Mouse (Mus musculus): ENCODE data around the gene Tmpo. TPM values are rescaled to one million over a fixed set of nuclear protein-coding genes. Genes with fewer than 3 reads are reported as not detected.
A peak's percentile ranks its signal among the peaks of the same experiment; 100 is the strongest.

The Tmpo gene
- total RNA-seq, 2 experiments from 2014 or later: 43.5 to 46.7 TPM

DNA sequence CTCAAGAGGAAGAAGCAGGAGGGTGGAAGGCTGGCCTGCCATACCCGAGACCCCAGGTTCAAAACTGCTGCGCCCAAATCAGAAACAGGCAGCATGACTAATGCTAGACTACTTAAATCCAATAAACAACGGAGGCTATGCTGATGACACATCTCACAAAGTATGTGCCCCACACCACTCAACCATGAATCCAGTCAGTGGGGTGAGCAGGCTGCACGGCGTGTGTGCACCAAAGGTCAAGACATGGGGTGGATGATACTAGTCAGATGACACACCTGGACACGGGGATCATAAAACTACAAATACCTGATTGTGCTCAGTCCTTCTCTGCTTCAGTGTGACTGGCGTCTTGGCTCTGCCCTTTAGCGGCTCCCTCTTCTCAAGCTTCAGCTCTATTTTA, 22.7 kb downstream of the Tmpo start:
- no peak for DNase-seq

DNA sequence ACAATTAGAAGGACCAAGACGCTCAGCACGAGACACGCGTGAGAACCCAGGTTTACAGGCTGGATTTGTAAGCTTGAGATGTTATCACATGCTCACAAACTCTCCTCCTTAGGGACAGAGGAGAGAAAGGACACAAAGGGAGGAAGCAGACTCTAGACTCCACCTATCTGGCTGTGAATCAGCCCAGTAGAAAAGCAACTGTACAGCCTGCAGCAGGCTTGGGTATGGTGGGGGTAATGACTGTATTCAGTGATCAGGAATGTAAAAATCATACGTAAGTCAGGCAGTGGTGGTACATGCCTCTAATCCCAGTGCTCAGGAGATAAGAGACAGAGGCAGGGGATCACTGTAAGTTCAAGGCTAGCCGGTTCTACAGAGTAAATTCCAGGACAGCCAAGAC, 24.8 kb downstream of the Tmpo start:
- DNase-seq: no peak

DNA sequence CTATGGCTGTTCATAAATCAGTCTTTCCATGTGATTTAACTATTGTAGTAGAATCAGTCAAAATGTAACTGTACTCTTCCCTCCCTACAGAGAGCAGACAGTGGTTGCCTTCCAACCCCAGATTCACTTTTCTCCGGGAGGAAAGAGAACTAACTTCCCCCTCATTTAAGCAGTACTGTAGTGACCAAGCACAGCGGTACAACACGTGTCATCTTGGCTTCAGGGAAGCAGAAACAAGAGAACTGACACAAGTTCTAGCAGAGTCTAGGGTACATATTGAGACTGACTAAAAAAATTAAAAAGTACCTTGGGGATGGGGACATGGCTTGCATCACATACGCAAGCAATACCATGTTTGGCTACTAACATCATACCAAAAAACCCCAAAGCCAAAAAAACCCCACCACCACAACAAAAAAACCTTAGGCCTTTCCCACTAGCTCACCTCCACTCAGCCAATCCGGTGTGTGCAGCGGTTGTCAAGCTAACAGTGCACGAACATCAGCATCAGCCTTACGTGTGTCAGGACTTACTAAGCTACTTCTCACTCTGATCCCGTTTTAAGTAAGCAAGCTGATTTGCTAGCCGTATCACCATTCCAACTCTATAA, 27.1 kb downstream of the Tmpo start:
- no peak for DNase-seq

DNA sequence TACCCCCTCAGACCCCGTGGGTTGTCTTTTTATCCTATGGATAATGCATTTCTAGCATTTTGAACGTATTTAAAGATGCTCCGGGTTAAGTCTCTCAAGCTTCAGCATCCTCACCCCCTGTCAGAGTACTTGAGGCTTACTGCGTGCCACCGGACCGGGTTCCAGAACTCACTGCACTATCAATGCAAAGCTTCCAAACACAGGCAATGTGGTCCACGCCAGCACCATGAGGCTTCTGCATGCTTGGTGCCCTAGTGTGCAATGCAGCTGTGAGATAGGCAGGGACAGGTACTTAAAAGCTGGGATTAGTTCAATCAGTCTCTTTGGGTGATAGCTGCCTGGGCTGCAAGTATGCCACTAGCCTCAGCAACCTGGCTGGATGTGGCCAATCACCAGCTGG, 35.7 kb downstream of the Tmpo start:
- no peak for DNase-seq

DNA sequence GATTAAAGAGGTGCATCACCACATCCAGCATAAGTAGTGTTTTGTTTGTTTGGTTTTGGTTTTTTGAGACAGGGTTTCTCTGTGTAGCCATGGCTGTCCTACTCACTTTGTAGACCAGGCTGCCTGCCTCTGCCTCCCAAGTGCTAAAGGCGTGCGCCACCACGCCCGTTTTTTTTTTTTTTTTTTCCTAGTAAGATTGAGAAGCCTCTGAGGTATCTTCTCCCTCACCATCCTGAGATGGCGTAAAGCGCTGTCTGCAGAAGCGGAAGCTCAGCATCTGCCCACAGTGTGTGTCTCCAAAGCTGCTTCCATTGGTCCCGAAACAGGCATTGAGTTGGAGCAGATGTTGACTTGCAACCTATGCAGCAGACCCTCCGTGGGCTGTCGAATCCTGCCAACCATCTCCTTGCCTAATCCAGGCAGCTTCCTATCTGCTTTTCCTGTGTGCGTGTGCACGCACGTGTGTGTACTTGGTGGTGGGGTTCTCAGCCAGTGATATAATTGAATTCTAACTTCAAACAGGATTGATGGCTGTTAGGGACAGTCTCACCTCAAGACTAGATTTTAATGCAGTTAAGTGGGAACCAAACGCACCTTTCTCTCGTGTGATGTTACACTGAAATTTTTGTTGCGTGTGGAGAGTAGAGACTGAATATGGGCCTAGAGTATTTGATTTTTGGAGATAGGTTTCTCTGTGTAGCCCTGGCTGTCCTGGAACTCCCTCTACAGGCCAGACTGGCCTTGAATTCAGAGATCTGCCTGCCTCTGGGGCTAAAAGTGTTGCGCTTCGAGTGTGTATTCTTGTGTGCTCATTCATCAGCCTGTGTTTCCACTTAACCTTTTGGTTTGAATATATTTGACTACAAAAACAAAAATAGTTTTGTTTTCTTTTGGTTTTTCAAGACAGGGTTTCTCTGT, 37.5 kb downstream of the Tmpo start:
- no peak for DNase-seq

DNA sequence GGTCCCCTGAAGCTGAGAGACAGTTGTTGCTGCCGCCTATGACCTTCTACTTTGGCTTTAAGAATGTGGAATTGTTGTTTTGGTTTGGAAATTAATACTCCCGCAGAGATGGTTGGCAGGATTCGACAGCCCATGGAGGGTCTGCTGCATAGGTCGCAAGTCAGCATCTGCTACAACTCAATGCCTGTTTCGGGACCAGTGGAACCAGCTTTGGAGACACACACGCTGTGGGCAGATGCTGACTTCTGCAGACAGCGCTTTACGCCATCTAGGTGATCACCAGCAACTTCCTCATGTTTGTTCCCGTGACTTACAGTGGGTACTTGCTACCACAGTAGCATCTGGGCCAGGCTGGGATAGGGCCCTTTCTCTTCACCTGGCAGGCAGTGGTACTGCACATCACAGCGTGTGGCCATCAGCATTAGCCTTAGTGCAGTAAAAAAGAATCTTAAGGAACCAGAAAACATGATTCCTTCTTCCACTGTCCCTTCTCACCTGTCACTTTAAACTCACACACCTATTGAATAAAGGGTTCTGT, 38.4 kb downstream of the Tmpo start:
- no peak for DNase-seq

DNA sequence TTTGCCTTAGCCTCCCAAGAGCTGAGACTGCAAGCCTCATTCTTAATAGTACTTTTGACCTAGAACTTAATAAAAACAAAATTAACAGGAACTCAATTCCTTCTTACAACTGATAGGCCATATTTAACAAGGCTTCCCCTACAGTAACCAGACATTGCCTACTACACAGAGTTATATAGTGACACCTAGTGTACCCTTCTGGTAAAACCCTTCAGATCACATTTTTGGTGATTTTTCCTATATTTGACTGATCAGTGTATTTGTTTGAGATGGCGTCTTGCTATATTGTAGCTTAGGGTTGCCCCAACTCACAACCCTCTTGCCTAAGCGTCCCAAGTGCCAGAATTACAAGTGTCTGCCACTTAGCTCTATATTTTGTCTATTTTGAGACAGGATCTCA, 39.6 kb downstream of the Tmpo start:
- no peak for DNase-seq

DNA sequence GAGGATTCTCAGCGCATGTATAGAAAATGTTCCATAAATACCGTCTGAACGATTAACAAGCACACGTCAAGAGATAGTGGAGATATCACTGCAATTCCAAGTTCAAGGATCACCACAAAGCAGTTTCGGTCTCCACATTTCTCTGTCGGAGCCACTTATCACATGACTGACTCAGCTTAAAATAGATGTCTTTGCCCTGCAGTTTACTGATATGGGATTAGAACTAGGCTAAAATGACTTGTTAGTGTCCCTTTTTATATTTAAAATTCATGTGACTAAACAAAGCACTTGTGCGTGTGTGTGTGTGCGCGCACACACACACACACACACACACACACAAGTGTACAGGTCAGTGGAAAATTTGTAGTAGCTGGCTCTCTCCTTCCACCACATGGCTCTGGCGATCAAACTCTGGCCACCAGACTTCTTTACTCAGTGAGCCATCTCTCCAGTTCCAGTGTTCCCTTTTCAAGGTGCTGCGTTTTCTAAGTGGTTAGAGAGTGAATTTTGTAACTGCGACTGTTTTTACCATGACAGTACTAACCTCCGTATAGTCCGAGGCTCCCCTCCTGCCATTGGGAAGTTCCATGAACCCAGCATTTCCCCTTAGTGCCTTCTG, 41.9 kb downstream of the Tmpo start:
- DNase-seq: no peak

DNA sequence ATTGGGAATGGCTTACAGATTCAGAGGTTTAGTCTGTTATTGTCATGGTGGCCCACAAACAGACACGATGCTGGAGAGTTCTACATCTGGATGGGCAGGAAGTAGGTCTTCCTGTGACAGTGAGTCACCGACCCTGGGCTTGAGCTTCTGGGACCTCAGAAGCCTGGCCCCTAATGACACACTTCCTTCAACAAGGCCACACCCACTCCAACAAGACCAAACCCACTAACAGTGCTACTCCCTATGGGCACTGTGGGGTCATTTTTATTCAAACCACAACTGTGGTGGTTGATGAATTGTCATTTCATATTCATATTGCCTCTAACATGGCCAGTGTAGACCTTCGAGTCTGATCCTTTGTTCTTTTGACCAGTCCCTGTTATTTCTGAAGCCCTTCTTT, 42.8 kb downstream of the Tmpo start:
- DNase-seq: no peak

DNA sequence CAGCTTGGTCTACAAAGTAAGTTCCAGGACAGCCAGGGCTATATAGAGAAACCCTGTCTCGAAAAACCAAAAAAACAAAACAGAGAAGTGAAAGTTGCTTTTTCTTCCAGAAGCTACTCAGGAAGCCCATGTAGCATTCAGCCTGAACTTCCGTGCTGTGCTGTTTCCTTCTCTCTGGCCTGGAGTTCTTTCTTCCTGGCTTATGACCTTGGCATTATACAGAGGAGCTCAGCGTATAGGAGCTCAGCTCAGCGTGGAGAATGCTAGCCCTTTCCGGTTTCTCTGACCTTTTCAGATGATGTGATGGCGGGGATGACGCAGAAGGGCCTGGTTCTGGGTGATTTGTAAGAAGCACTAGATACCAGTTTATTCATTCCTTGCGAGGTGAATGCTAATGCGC, 43.7 kb downstream of the Tmpo start:
- no peak for DNase-seq

DNA sequence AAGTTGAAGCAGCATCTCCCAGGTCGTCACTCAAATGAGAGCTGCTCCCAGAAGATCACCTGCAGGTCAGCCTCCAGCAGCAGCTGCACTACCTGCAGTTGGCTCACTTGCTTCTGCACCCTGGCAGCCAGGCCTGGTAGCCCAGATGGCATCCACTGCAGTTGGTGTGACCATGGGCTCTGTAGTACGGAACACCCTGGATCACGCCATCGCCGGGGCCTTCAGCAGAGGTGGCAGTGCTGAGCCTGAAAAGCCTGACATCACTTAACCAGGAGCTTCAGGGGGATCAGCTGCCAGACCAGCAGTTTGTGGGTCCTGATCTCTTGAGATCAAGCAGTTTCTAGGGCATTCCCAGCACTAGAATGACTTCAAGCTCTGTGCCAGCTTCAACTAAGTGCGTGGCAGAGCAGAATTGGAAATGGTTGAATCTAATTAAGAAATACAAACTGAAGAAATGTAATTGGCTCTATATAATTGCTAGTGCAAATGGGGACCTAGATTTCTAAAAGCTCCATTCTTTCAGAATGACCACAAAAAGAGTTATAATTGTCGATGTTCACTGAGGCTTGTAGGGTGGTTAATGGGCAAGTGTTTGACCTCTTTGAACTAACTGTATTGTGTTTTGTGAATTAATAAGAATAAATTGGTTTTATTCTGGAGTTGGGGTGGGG, 45.7 kb downstream of the Tmpo start:
- DNase-seq: no peak

DNA sequence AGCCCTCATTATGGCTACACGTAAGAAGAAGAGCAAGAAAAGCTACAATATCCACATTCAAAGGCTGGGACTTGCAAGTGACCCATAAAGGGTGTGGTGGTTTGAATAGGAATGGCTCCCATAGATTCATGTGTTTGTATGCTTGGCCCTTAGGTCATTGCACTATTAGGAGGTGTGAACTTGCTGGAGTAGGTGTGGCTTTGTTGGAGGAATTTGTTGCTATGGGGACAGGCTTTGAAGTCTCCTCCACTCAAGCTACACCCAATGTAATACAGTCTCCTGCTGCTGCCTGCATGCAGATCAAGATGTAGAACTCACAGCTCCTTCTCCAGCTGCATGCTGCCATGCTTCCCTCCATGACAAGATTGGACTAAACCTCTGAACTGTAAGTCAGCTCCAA, 49.5 kb downstream of the Tmpo start:
- no peak for DNase-seq

DNA sequence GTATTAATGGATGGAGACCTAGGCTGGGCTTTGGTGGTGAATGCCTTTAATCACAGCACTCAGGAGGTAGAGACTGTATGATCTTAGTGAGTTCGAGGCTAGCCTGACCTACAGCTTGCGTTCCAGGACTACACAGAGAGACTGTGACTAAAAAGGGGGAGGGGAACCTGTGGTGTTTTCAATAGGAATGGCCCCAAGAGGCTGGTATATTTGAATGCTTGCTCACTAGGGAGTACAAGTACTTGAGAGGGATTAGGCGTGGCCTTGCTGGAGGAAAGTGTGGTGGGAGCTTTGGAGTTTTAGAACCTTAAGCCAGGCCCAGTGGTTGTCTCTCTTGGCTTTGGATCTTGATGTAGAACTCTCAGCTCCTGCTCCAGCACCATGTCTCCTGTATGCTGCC, 50.3 kb downstream of the Tmpo start:
- no peak for DNase-seq

DNA sequence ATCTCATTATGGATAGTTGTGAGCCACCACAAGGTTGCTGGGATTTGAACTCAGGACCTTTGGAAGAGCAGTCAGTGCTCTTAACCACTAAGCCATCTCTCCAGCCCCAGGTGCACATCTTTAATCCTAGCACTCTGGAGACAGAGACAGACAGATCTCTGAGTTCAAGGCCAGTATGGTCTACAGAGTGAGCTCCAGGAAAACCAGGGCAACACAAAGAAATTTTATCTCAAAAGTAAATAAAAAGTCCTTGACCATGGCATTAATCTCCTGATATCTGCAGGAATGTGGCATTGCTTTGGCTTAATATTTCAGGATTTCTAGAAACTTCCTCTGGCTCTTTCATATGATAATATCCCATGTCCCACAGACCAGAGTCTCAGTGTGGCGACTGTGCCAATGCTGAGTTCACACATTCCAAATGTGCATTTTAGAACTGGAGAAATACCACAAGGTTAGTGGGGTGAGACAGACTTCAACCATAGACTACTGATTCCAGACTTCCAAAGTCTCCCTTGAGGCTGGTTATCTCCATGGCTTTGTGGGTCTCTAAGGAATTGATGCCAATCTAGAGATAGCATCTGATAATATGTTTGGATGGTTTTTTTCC, 52.5 kb downstream of the Tmpo start:
- no peak for DNase-seq

DNA sequence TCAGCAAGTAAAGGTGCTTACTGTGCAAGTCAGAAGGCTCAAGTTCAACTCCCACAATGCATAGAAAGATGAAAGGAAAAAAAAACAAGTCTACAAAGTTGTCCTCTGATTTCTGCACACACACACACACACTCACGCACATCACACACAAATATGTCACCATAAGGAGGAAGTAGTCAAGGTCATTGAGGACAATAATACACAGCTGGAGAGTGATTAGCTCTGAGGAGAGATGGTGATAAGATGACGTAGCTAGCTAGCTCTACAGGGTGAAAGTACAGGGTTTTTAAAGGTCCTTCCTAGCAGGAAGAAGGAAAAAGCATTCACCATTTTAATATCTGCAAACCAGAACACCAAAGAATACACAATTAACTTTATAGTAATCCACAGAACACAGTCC, 53.7 kb downstream of the Tmpo start:
- no peak for DNase-seq

DNA sequence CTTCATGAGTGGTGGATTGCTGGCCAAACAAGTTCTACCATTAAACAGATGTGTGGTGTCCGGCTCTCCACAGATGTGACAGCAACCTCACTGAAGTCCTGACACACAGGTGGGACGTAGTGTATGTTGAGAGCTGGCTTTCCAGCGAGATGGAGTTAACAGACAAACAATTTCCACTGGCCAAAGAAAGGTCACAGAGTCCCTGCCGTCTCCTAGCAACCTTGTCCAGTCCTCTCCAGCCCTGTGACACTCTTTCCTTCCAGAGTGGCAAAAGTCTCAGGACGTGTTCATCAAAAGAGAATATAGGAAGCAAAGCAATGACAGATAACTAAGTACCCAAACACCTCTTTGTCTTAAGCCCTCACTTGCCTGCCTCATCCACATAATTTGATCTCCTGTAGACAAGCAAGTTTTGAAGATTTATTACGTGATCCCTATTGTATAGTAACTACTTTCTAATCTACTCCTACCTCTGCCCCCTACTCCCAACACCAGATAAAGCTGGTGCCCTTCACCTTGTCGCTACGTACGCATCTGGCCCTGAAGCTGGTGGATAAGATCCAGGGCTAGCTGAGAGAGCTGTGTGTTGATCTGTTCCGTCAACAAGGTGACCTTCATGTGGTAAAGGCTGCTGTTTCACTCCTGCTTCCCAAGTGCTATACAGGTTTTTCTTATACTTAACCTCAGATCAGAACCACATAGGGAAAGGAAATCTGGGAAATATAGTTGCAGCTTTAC, 54.3 kb downstream of the Tmpo start:
- no peak for DNase-seq

DNA sequence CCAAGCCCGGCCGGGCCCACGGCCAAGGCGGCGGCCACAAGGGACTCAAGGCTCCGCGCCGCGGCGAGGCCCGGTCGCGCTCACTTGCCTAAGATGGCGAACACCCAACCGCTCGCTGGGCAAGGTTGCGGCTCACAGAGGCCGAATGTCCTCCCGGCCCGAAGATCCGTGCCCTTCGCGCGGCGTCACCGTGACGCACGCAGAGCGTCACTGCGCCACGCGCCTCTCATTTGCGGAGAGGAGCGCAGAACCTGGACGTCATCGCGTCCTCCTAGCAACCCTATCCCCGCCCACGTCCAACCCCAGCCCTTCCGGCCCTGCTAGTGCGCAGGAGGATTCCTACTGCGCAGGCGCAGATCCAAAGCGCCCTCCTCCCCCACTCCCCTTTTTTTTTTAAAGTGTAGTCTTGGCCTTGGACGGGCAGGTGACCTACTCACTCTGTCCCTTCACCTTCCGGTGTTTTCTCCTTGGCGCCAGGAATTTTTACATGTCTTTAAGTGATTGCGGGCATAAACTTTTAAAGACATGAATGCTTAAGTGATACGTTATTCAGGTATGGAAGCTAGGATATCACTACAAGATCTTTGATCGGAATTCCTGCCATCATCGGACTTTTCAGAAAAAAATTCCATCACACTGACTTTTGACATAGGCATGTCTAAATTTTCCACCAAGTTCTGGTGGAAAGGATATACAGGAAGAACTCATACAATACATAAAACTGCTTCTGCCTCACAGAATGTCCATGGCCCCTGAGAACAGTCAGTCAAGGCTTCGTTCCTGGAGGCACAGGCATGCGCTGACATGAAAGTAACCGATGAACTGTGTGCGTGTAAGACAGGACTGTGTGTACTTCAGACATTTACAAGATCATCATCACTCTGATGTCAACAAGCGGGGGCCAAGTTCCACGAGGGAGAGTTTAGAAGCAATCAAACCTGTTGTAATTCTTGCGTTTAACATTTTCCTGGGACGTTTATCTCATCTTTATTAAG, 57.0 kb downstream of the Tmpo start, which contains the start of gene Slc25a3:
Gene Slc25a3 (minus strand): TSS at position 232 of the 995 bp plus-strand sequence.
- peak; percentile 99 for DNase-seq

DNA sequence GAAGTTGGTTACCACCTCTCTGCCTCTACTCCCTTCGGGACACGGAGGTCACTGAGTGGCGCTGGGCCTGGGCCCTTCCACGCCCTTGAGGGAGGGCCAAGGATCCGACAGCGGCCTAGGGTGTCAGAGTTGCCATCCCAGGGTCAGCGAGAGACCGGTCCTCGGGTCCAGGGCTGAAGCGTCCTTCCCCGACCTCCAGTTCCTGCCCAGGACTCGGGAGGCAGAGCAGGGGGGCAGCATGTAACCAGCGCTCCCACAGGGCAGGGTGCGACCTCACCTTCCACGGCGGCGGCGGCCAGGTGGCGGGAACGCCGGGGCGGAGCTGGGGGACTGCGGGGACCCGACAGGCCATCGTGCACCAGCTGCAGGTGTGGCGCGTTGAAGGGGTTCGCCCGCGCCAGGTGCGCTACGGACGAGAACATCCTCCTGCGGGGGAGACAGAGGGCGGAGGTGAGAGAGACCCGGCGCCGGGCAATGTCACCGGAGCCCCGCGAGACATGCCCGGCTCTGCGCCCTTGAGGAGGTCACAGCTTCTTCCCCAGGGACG, 57.8 kb downstream of the Tmpo start:
- DNase-seq: peak; percentile 68

DNA sequence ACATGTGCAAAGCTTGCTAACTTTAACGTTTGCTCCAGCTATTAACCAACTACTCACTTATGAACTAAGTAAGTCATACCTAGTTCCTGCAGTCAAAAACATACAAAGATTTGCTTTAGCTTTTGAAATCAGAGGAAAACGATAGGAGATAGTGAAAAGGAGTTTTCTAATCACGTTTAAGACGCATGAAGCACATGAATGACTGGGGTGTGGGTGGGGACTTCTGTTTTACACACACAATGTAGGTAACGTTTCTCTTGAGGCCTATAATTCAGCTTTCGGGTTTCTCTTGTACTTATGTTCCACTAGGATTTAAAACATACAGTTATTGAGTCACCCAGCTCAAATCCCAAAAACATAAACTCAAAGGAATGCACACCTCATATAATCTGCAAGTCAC, 58.5 kb downstream of the Tmpo start:
- no peak for DNase-seq

DNA sequence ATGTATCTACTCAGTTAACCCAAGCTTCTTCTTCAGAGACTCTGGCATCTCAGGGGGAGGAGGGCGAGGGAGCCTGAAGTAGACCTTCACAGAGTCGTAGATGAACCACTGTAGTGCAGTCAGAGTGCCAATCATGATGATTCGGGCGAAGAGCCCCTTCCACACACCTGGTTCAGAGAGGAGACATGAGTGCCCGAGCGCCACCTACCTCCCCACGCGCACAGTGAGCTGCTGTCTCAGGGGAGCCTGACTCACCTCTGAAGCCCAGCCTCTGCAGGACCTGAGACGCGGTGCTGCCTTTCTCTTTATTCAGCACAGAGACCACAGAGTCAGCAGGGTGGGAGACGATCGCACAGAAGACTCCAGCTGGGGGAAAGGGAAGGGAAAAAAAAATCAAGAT, 64.2 kb downstream of the Tmpo start:
- no peak for DNase-seq
